Mouse (Mus musculus): Measurements from ENCODE around the gene Catsper1.

GRCm38 (mm10) chr19:5392892-5393291, 57.4 kb downstream of the Catsper1 start:
- TF ChIP-seq POLR2A (IDR thresholded peaks at IDR 0.05; ENCODE audit: insufficient read depth, low read length) (no peak), CTCF (IDR thresholded peaks at IDR 0.05; ENCODE audit: low read depth, low read length) (no peak)

Measured in ES-Bruce4 (cell line).